Mouse (Mus musculus): ENCODE results near the gene Abcg5. TPM values are rescaled to one million over a fixed set of nuclear protein-coding genes. Genes with fewer than 3 reads are reported as not detected.

Abcg5 gene
- polyA plus RNA-seq, 1 experiment from 2014 or later, result 0.65 TPM

DNA sequence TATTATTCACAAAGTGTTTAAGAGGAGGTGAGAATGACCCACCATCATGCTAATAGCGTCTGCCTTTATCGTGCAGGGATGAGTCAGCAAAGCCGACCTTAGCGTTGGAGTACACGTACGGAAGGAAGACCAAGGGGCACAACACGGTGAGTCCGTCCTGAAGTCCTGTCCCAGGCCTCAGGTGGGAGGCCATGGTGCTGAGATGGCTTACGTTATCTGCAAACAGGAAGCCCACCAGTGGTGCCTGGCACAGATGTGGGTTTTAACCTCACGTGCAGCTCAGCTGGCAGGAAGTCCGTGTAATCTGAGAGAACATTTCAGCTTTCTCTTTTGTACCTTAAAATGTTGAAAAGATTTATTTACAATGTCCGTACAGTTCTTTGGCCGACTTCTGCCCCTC, 49.4 kb downstream of the Abcg5 start:
- 80% methylated on average over 13 of the region's 13 CpGs for WGBS
- Histone ChIP-seq H3K9me3 (no peaks in the 10 kb centered on the region), H3K36me3 (no peaks in the 10 kb centered on the region), H3K4me3 (no peak overlapping the region), H3K27me3 (ENCODE audit: insufficient read depth, poor library complexity, severe bottlenecking) (no peaks in the 10 kb centered on the region), H3K4me1 (no peaks in the 10 kb centered on the region), H3K27ac (no peak overlapping the region)
- no peak for DNase-seq (ENCODE audit: low spot score)

DNA sequence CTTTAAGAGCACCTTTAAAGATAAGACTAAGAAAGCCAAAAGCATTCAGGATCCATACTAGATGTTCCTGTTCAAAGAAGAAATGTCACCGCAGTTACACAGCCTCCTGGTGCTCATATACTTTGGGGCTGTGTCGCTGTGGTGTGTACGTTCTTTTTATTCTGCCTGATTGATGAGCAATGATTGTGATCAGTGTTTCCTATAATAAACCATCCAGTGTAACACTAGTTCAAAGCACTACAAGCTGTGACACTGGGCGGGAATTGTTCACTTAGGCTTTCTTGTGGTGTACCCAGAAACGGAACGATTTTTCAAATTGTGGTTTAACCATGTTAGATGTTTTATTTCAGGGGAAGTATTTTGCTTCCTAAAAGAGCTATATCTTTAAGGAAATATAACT, 51.0 kb downstream of the Abcg5 start:
- 87% methylated on average over 6 of the region's 6 CpGs for WGBS
- Histone ChIP-seq H3K27me3 (ENCODE audit: insufficient read depth, poor library complexity, severe bottlenecking) (no peaks in the 10 kb centered on the region), H3K36me3 (no peaks in the 10 kb centered on the region), H3K27ac (no peak overlapping the region), H3K4me3 (no peak overlapping the region), H3K9me3 (no peaks in the 10 kb centered on the region), H3K4me1 (peaks cover 2% of the 10 kb centered on the region)
- DNase-seq (ENCODE audit: low spot score), result no peak

DNA sequence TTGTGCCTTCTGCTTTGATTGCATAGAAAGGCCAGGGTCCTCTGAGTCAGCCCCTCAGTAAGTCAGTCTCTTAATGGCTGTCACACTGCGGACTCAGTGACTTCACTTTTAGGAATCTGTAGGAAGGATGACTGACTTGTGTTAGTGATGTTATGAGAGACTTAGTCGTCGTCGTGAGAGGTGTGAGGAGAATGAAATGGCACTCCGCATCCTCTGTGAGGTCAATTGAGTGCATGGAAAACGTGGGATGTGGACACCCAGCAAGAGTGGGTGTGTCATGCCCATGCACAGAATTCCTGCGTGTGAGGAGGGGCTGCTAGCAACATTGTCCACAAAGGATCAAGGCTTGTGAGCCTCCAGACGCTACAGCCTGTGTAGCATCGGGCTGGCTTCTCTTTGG, 54.2 kb downstream of the Abcg5 start:
- H3K9me3 ChIP-seq, result no peaks in the 10 kb centered on the region
- no peaks in the 10 kb centered on the region for H3K27me3 ChIP-seq (ENCODE audit: insufficient read depth, poor library complexity, severe bottlenecking)
- H3K4me1 ChIP-seq, result peaks cover 6% of the 10 kb centered on the region
- peak; percentile 45 for DNase-seq (ENCODE audit: low spot score)
- WGBS, result 79% methylated on average over 9 of the region's 9 CpGs
- H3K27ac ChIP-seq, result no peak overlapping the region
- no peak overlapping the region for H3K4me3 ChIP-seq
- H3K36me3 ChIP-seq, result no peaks in the 10 kb centered on the region

DNA sequence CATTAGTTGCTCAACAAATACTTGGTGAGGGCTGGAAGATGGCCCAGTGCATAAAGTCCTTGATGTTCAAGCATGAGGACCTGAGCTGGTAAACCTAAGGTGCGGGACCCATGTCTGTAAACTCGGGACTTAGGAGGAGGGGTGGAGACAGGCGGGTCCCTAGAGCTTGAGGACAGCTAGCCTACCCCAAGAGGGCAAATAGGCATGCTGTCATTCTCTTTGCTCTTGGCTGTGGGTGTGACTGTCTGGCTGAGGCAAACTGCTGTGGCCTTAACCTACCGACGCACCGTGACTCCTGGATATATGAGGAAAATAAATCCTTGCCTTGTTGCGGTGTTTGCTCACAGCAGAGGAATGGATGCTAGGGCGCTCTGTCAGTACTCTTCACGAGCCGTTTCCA, 55.1 kb downstream of the Abcg5 start:
- 81% methylated on average over 10 of the region's 10 CpGs for WGBS
- DNase-seq (ENCODE audit: low spot score), result peak; percentile 25
- no peaks in the 10 kb centered on the region for H3K36me3 ChIP-seq
- no peaks in the 10 kb centered on the region for H3K9me3 ChIP-seq
- no peak overlapping the region for H3K27ac ChIP-seq
- H3K27me3 ChIP-seq (ENCODE audit: insufficient read depth, poor library complexity, severe bottlenecking), result no peaks in the 10 kb centered on the region
- H3K4me1 ChIP-seq, result peaks cover 6% of the 10 kb centered on the region
- H3K4me3 ChIP-seq, result no peak overlapping the region

DNA sequence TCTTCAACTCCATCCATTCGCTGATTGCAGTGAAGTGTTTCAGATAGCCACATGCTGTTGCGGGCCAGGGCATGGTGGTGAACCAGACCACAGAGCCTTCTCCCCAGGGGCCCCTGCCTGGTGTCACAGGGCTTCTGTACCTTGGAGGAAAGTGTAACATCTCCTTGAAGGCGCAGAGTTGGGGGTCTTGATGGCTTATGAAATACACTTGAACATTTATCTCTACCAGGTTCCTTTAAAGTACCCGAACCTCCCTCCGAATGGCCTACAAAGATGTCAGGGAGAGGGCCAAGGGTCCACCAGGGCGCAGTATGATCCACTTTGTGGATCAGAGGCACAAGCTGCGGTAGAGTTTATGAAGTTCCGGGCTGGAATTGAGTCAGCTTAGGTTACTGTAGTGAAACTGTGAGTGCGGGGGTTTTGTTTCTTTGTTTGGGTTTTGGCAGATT, 55.9 kb downstream of the Abcg5 start:
- peak overlapping the region; percentile 83 for H3K27ac ChIP-seq
- DNase-seq (ENCODE audit: low spot score), result peak; percentile 74

DNA sequence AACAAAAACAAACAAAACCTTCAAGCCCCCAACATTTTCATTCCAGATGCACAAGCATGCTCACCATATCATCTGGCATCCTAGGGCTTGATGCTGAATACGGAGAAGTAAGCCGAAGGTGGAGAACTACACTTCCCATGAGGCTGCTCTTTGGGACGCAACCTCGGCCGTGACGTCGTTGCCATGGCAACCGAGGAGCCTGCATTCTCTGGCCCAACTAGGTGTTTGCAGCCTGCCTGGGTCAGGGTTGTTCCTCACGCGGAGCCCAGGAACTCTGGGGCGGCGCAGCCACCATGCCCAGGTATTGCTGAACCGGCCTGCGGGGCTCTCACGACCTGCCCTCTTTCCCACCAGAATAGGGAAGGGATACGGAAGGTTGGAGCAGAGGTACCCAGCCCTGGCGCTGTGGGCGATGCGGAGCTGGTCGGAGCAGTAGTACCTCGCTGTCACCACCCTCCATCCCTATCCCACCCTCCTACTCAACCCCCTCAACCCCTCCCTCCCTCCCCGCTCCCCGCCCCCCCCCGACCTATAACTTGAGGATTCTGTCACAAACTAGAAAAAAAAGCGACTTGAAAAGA, 56.4 kb downstream of the Abcg5 start, which contains the start of gene Dync2li1:
Dync2li1 (plus strand) TSS at position 221 of the 581 bp plus-strand sequence.
- no peaks in the 10 kb centered on the region for H3K9me3 ChIP-seq
- H3K27ac ChIP-seq, result peak within 1 kb of the TSS; percentile 83
- DNase-seq (ENCODE audit: low spot score), result peak; percentile 96
- WGBS, result under 1% methylated on average over 25 of the region's 25 CpGs
- H3K36me3 ChIP-seq, result no peaks in the 10 kb centered on the region
- peaks cover 6% of the 10 kb centered on the region for H3K4me1 ChIP-seq
- peak within 1 kb of the TSS; percentile 72 for H3K4me3 ChIP-seq
- H3K27me3 ChIP-seq (ENCODE audit: insufficient read depth, poor library complexity, severe bottlenecking), result no peaks in the 10 kb centered on the region

More for the DNA sequence above, 55.9 kb downstream of the Abcg5 start:
- 28% methylated on average over 9 of the region's 9 CpGs for WGBS
- H3K9me3 ChIP-seq, result no peaks in the 10 kb centered on the region
- H3K4me3 ChIP-seq, result peak overlapping the region; percentile 72
- H3K27me3 ChIP-seq (ENCODE audit: insufficient read depth, poor library complexity, severe bottlenecking), result no peaks in the 10 kb centered on the region
- no peaks in the 10 kb centered on the region for H3K36me3 ChIP-seq
- H3K4me1 ChIP-seq, result peaks cover 6% of the 10 kb centered on the region

DNA sequence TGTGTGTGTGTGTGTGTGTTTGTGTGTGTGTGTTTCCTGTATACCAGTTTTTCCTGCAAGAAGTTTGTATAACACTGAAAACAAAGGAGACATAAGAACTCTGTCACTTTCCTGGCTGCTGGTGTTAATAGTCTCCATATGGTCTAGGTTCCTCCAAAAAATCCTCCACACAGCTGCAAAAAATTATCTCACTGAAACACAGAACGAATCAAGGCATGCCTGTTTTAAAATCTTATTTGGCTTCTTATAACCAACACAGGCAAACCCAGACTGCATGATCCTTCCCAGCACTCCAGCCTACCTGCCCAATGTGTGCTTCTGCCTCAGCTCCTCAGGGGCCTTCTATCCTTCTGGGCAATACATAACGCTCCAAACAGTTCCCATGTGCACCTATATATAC, 59.9 kb downstream of the Abcg5 start:
- no peaks in the 10 kb centered on the region for H3K36me3 ChIP-seq
- no peaks in the 10 kb centered on the region for H3K9me3 ChIP-seq
- no peak overlapping the region for H3K4me3 ChIP-seq
- peak; percentile 20 for DNase-seq (ENCODE audit: low spot score)
- no peak overlapping the region for H3K27ac ChIP-seq
- no peaks in the 10 kb centered on the region for H3K27me3 ChIP-seq (ENCODE audit: insufficient read depth, poor library complexity, severe bottlenecking)
- H3K4me1 ChIP-seq, result peaks cover 6% of the 10 kb centered on the region
- 68% methylated on average over 2 of the region's 2 CpGs for WGBS

DNA sequence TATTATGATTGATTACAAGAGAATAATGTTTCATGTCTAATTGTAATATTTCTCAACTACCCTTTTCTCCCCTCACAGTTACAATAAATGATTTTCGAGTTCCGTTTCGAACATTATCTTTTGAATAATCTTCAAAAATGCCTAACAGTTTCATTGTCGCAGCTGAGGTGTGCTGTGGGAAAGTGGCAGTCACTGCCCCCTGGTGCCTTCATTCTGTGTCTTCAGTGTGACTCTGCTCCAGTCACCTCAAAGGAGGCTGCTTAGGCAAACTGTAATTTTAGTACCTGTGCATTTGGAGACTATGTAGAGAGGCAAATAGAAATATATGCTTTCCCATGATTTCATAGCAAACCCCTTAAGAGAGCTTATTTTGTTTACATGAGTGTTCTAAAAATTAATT, 60.8 kb downstream of the Abcg5 start:
- Histone ChIP-seq H3K4me1 (peaks cover 6% of the 10 kb centered on the region), H3K36me3 (no peaks in the 10 kb centered on the region), H3K4me3 (no peak overlapping the region), H3K27me3 (ENCODE audit: insufficient read depth, poor library complexity, severe bottlenecking) (no peaks in the 10 kb centered on the region), H3K9me3 (no peaks in the 10 kb centered on the region), H3K27ac (no peak overlapping the region)
- DNase-seq (ENCODE audit: low spot score), result peak; percentile 16
- WGBS, result 83% methylated on average over 4 of the region's 4 CpGs

DNA sequence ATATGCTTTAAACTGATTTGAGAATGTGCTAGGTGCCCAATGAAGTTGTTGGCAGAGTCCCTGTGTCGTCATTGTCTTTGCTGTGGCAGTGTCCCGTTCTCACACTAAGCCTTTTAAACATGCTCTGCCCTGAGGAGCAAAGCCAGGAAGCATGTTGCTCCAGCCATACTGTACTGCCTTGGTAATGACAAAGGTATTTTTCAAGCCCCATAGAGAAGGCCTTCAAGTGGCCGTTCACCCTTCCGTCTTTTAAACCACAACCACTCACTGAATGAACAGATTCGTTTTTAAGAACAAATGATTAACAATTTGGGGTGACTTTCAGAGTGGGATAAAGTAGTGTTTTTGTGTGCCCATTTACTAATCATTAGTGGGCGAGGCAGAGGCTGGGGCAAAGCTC, 61.6 kb downstream of the Abcg5 start:
- H3K4me1 ChIP-seq, result no peaks in the 10 kb centered on the region
- no peaks in the 10 kb centered on the region for H3K36me3 ChIP-seq
- no peaks in the 10 kb centered on the region for H3K27me3 ChIP-seq (ENCODE audit: insufficient read depth, poor library complexity, severe bottlenecking)
- no peak overlapping the region for H3K27ac ChIP-seq
- H3K9me3 ChIP-seq, result no peaks in the 10 kb centered on the region
- H3K4me3 ChIP-seq, result no peak overlapping the region
- DNase-seq (ENCODE audit: low spot score), result peak; percentile 4
- 81% methylated on average over 6 of the region's 6 CpGs for WGBS

DNA sequence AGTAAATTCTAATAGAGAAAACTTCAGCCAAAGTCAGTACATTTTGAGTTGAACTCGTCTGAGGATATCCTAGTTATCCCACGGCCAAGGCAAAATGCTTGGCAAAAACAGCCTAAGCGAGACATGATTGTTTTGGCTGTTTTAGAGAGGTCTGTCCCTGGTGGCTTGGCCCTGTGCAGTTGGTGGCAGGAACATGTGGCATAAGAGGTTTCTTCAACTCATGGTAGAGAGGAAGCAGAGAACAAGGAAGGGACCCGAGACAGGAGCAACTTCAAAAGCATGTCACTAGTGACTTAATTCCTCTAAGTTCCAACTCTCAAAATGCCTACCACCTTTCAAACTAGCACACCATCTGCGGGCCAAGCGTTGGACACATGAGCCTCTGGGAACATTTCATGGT, 62.2 kb downstream of the Abcg5 start:
- H3K27me3 ChIP-seq (ENCODE audit: insufficient read depth, poor library complexity, severe bottlenecking), result no peaks in the 10 kb centered on the region
- DNase-seq (ENCODE audit: low spot score), result peak; percentile 31
- no peaks in the 10 kb centered on the region for H3K9me3 ChIP-seq
- WGBS, result 87% methylated on average over 6 of the region's 6 CpGs
- no peaks in the 10 kb centered on the region for H3K4me1 ChIP-seq
- H3K36me3 ChIP-seq, result no peaks in the 10 kb centered on the region
- H3K27ac ChIP-seq, result no peak overlapping the region
- H3K4me3 ChIP-seq, result no peak overlapping the region

DNA sequence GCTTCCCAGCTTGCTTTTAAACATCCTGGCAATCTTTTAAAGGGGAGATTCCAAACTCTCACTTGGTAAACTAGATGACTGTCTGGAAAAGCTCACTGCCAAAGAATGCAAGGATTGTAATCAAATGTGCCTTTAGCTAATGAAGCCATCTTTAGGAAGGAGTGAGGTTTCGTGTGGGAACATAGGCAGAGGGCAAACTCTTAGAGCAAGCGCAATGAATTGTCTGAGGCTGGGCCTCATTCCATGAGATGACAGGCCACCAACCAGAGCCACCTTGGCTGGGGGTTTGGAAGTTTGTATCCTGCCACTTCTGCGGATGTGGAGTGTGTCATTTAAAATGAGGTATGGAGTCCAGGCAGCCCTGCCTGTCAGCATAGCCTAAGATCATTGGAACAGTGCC, 62.7 kb downstream of the Abcg5 start:
- DNase-seq (ENCODE audit: low spot score), result peak; percentile 67
- H3K36me3 ChIP-seq, result no peaks in the 10 kb centered on the region
- H3K9me3 ChIP-seq, result no peaks in the 10 kb centered on the region
- no peak overlapping the region for H3K27ac ChIP-seq
- WGBS, result 74% methylated on average over 3 of the region's 3 CpGs
- H3K27me3 ChIP-seq (ENCODE audit: insufficient read depth, poor library complexity, severe bottlenecking), result no peaks in the 10 kb centered on the region
- H3K4me1 ChIP-seq, result no peaks in the 10 kb centered on the region
- H3K4me3 ChIP-seq, result no peak overlapping the region

DNA sequence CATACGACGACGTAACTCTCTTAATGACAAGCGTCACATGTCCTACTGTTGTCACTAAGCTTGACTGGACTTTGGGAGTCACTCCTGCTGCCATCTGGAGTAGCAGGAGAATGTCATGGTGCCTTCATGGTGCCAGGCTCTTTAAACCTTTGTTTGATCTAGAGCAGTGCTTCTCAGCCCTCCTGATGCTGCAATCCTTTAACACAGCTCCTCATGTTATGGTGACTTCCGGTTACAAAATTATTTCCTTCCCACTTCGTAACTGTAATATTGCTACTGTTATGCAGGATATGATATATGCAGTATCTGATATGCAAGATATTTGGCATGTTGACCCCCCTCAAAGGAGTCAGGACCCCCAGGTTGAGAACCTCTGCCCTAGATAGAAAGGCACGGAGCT, 63.7 kb downstream of the Abcg5 start:
- H3K9me3 ChIP-seq, result no peaks in the 10 kb centered on the region
- 91% methylated on average over 7 of the region's 7 CpGs for WGBS
- 0 out of 2 replicates have a peak, but pooled peaks cover 2% of the 10 kb centered on the region for H3K36me3 ChIP-seq
- no peaks in the 10 kb centered on the region for H3K4me1 ChIP-seq
- no peaks in the 10 kb centered on the region for H3K27me3 ChIP-seq (ENCODE audit: insufficient read depth, poor library complexity, severe bottlenecking)
- H3K27ac ChIP-seq, result no peak overlapping the region
- H3K4me3 ChIP-seq, result no peak overlapping the region
- no peak for DNase-seq (ENCODE audit: low spot score)

DNA sequence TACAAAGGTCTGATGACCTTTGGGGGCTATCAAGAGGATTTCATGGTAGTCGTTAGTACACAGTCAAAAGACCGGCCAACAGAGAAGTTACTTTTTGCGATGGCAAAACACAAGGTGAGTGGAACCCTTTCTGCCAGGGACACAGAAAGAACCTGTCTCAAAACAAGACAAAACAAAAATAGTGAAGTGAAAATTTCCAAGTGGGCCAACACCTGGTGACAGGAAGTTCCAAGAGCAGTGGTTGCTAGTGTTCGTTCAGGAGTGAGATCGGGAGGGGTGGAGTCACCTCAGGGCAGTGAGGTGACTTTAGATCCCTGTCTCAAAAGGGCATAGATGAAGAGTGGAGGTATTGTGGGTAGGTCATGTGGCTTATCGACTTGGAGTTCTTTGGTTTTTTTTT, 64.9 kb downstream of the Abcg5 start:
- no peaks in the 10 kb centered on the region for H3K9me3 ChIP-seq
- 92% methylated on average over 6 of the region's 6 CpGs for WGBS
- no peak for DNase-seq (ENCODE audit: low spot score)
- H3K27me3 ChIP-seq (ENCODE audit: insufficient read depth, poor library complexity, severe bottlenecking), result no peaks in the 10 kb centered on the region
- no peaks in the 10 kb centered on the region for H3K4me1 ChIP-seq
- H3K4me3 ChIP-seq, result no peak overlapping the region
- H3K36me3 ChIP-seq, result peaks cover 13% of the 10 kb centered on the region; the same call in 1 of the 2 replicates
- H3K27ac ChIP-seq, result no peak overlapping the region

DNA sequence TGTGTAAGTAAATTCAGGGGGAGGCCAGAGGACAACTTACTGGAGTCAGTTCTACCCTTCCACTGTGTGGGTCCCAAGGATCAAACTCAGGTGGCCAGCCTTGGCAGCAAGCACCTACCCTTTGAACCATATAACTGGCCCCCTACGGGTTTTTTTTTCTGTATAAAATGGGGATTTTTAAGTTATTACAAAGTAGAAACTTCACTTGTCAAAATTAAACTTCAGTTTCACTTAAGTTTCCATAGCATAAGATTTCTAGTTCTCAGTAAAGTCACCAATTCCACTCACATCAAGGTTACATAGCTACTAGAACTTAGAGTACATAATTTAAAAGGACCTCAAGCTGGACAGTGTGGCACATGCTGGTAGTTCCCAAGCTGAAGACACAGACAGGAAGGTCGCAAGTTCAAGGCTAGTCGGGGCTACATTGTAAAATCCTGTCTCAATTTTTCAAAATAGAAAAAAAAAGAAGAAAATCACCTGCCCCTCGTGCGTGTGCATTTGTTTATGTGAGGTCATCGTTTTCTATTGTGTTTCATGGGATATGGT, 66.2 kb downstream of the Abcg5 start:
- Histone ChIP-seq H3K27ac (no peak overlapping the region), H3K9me3 (no peaks in the 10 kb centered on the region), H3K4me3 (no peak overlapping the region), H3K36me3 (peaks cover 18% of the 10 kb centered on the region; the same call in 1 of the 2 replicates), H3K27me3 (ENCODE audit: insufficient read depth, poor library complexity, severe bottlenecking) (no peaks in the 10 kb centered on the region), H3K4me1 (no peaks in the 10 kb centered on the region)
- WGBS, result 79% methylated on average over 6 of the region's 6 CpGs
- DNase-seq (ENCODE audit: low spot score), result no peak

Measured in heart, embryonic 10.5 days (tissue).